Comparison of ENCODE assay signal across 11 mouse cellular contexts in genomic region chr10:117791171-117791470, GRCm38 (mm10). TPM values are rescaled to one million over a fixed set of nuclear protein-coding genes. Genes with fewer than 3 reads are reported as not detected.
A peak's percentile ranks its signal among the peaks of the same experiment; 100 is the strongest.
DNase-seq lines count a peak whose midpoint lies in the region; ATAC-seq and TF ChIP-seq lines count a peak whose summit lies in the region.
"Had no signal": no experiment of that assay in that cellular context is flagged by ENCODE, and none has a peak within 500 bp of the region (broad histone marks: within the 10 kb centered on the region; RNA-seq: fewer than 3 reads in every experiment).

No protein-coding gene starts in this region.

- DNase-seq in heart, adult 9 months (ENCODE audit: low spot score in 2 of 2) = no peak
- DNase-seq in midbrain, embryonic 11.5 days (ENCODE audit: low spot score, missing footprints) = no peak
- DNase-seq in T-cell, adult 2 months (ENCODE audit: low spot score) = no peak
- DNase-seq: B cell, adult 2 months; cerebellum, adult 9-11 months; lung, postnatal 14 days had no signal

- no peaks in the 10 kb centered on the region for H3K27me3 ChIP-seq in heart, embryonic 11.5 days (ENCODE audit: control insufficient read depth, insufficient read depth, low read length)
- no peaks in the 10 kb centered on the region for H3K27me3 ChIP-seq in midbrain, embryonic 11.5 days (ENCODE audit: control insufficient read depth, insufficient read depth, low read length)
- H3K27me3 ChIP-seq in midbrain, embryonic 16.5 days (ENCODE audit: control insufficient read depth, insufficient read depth, low read depth, low read length) = no peaks in the 10 kb centered on the region
- H3K27me3 ChIP-seq in intestine, postnatal 0 days (replicated peaks; ENCODE audit: control insufficient read depth, insufficient read depth, low read length) = no peaks in the 10 kb centered on the region
- no peaks in the 10 kb centered on the region for H3K27me3 ChIP-seq in neural tube, embryonic 15.5 days (replicated peaks)

- H3K9ac ChIP-seq in heart, embryonic 11.5 days (ENCODE audit: low read depth, low read length) = peak overlapping the region; percentile 89
- H3K9ac ChIP-seq in midbrain, embryonic 11.5 days (ENCODE audit: low read length) = peak overlapping the region; percentile 9; the same call in 1 of the 2 replicates
- H3K9ac ChIP-seq in midbrain, embryonic 16.5 days (ENCODE audit: low read depth, low read length) = no peak overlapping the region
- no peak overlapping the region for H3K9ac ChIP-seq in intestine, postnatal 0 days (ENCODE audit: low read depth, low read length)
- H3K9ac ChIP-seq in neural tube, embryonic 15.5 days (replicated peaks) = no peak overlapping the region

- no peaks in the 10 kb centered on the region for H3K9me3 ChIP-seq in heart, embryonic 11.5 days (replicated peaks; ENCODE audit: control insufficient read depth, low read length)
- no peaks in the 10 kb centered on the region for H3K9me3 ChIP-seq in midbrain, embryonic 11.5 days (ENCODE audit: control insufficient read depth, low read length)
- no peaks in the 10 kb centered on the region for H3K9me3 ChIP-seq in midbrain, embryonic 16.5 days (replicated peaks; ENCODE audit: control insufficient read depth, low read length, poor library complexity, severe bottlenecking)
- H3K9me3 ChIP-seq in intestine, postnatal 0 days (ENCODE audit: control insufficient read depth) = no peaks in the 10 kb centered on the region
- no peaks in the 10 kb centered on the region for H3K9me3 ChIP-seq in neural tube, embryonic 15.5 days (replicated peaks)

- 90% methylated on average over 2 of the region's 2 CpGs for WGBS in heart, embryonic 11.5 days (ENCODE audit: insufficient replicate concordance)
- WGBS in midbrain, embryonic 11.5 days = 95% methylated on average over 2 of the region's 2 CpGs
- WGBS in midbrain, embryonic 16.5 days = 98% methylated on average over 2 of the region's 2 CpGs
- 74% methylated on average over 2 of the region's 2 CpGs for WGBS in intestine, postnatal 0 days
- 95% methylated on average over 2 of the region's 2 CpGs for WGBS in neural tube, embryonic 15.5 days

- ATAC-seq in heart, embryonic 11.5 days (replicated peaks; ENCODE audit: insufficient number of reproducible peaks, low FRiP score, low TSS enrichment) = no peak
- ATAC-seq in midbrain, embryonic 11.5 days (ENCODE audit: low FRiP score) = no peak
- ATAC-seq in midbrain, embryonic 16.5 days = no peak
- no peak for ATAC-seq in intestine, postnatal 0 days
- ATAC-seq in neural tube, embryonic 15.5 days (ENCODE audit: low FRiP score) = no peak
- no peak for ATAC-seq in megakaryocyte-erythroid progenitor cell, adult 5-6 weeks (replicated peaks; ENCODE audit: low FRiP score, low TSS enrichment, poor library complexity, severe bottlenecking)

- H3K4me1 ChIP-seq in heart, embryonic 11.5 days (ENCODE audit: control insufficient read depth, insufficient read depth, low read length) = peaks cover 12% of the 10 kb centered on the region
- H3K4me1 ChIP-seq in midbrain, embryonic 11.5 days (ENCODE audit: control insufficient read depth, insufficient read depth, low read length) = peaks cover 11% of the 10 kb centered on the region
- peaks cover 13% of the 10 kb centered on the region for H3K4me1 ChIP-seq in midbrain, embryonic 16.5 days (ENCODE audit: control insufficient read depth, insufficient read depth, low read length)
- H3K4me1 ChIP-seq in intestine, postnatal 0 days (replicated peaks; ENCODE audit: control insufficient read depth, insufficient read depth, low read length) = no peaks in the 10 kb centered on the region
- H3K4me1 ChIP-seq in neural tube, embryonic 15.5 days = peaks cover 21% of the 10 kb centered on the region

- H3K27ac ChIP-seq in heart, embryonic 11.5 days (ENCODE audit: low read depth, low read length) = no peak overlapping the region
- H3K27ac ChIP-seq in midbrain, embryonic 11.5 days (ENCODE audit: low read depth, low read length) = no peak overlapping the region
- no peak overlapping the region for H3K27ac ChIP-seq in midbrain, embryonic 16.5 days (ENCODE audit: low read length)
- no peak overlapping the region for H3K27ac ChIP-seq in intestine, postnatal 0 days (ENCODE audit: low read depth, low read length)
- H3K27ac ChIP-seq in neural tube, embryonic 15.5 days (replicated peaks) = no peak overlapping the region

- TF ChIP-seq CTCF in intestine, postnatal 0 days (IDR thresholded peaks at IDR 0.05; ENCODE audit: low read depth) = no peak

- peak overlapping the region; percentile 87 for H3K4me2 ChIP-seq in heart, embryonic 11.5 days
- peak overlapping the region; percentile 83; the same call in 1 of the 2 replicates for H3K4me2 ChIP-seq in midbrain, embryonic 11.5 days
- H3K4me2 ChIP-seq in midbrain, embryonic 16.5 days (ENCODE audit: low read length) = no peak overlapping the region
- H3K4me2 ChIP-seq in intestine, postnatal 0 days (replicated peaks; ENCODE audit: low read depth) = peak overlapping the region; percentile 87
- H3K4me2 ChIP-seq in neural tube, embryonic 15.5 days = peak overlapping the region; percentile 85; the same call in 1 of the 2 replicates

- peak overlapping the region; percentile 93 for H3K4me3 ChIP-seq in heart, embryonic 11.5 days (ENCODE audit: low read depth, low read length)
- no peak overlapping the region for H3K4me3 ChIP-seq in midbrain, embryonic 11.5 days (ENCODE audit: low read depth, low read length)
- H3K4me3 ChIP-seq in midbrain, embryonic 16.5 days (ENCODE audit: low read depth, low read length) = no peak overlapping the region
- H3K4me3 ChIP-seq in intestine, postnatal 0 days (ENCODE audit: low read depth, low read length) = no peak overlapping the region
- H3K4me3 ChIP-seq in neural tube, embryonic 15.5 days (replicated peaks) = no peak overlapping the region

- peaks cover 10% of the 10 kb centered on the region for H3K36me3 ChIP-seq in heart, embryonic 11.5 days (ENCODE audit: control insufficient read depth, insufficient read depth, low read length)
- peaks cover 8% of the 10 kb centered on the region for H3K36me3 ChIP-seq in midbrain, embryonic 11.5 days (ENCODE audit: control insufficient read depth, insufficient read depth, low read length)
- peaks cover under 1% of the 10 kb centered on the region; the same call in 1 of the 2 replicates for H3K36me3 ChIP-seq in midbrain, embryonic 16.5 days (ENCODE audit: control insufficient read depth, insufficient read depth, low read length)
- peaks cover 4% of the 10 kb centered on the region for H3K36me3 ChIP-seq in intestine, postnatal 0 days (ENCODE audit: control insufficient read depth, insufficient read depth)
- peaks cover 13% of the 10 kb centered on the region for H3K36me3 ChIP-seq in neural tube, embryonic 15.5 days

RNA-seq across cellular contexts. Expression of gene Nup107, which starts 1.4 kb away (rescaled TPM):
- polyA plus RNA-seq in heart, embryonic 11.5 days (2014; fragmentation: Nextera tagmentation; extraction: Ambion mirVana) = 56.3 and 68.9 TPM in 2 replicates
- polyA plus RNA-seq in midbrain, embryonic 11.5 days (2014; fragmentation: Nextera tagmentation; extraction: Ambion mirVana) = 95.1 and 99.0 TPM in 2 replicates
- 29.4 and 34.9 TPM in 2 replicates for polyA plus RNA-seq in midbrain, embryonic 16.5 days (2015; fragmentation: Nextera tagmentation; extraction: Ambion mirVana)
- polyA plus RNA-seq in intestine, postnatal 0 days (2015; fragmentation: Nextera tagmentation; extraction: Ambion mirVana) = 13.5 and 16.2 TPM in 2 replicates
- 28.2 and 34.6 TPM in 2 replicates for polyA plus RNA-seq in neural tube, embryonic 15.5 days (2015; fragmentation: Nextera tagmentation; extraction: Ambion mirVana)
- total RNA-seq in megakaryocyte-erythroid progenitor cell, adult 5-6 weeks (2014; fragmentation: Nextera tagmentation) = 87.2 and 100 TPM in 2 replicates
- total RNA-seq in megakaryocyte-erythroid progenitor cell, adult 5-6 weeks (2017) = 128 and 133 TPM in 2 replicates

RNA-seq across cellular contexts. Expression of gene Slc35e3, which starts 45.0 kb away (rescaled TPM):
- polyA plus RNA-seq in heart, embryonic 11.5 days (2014; fragmentation: Nextera tagmentation; extraction: Ambion mirVana) = 6.9 and 9.4 TPM in 2 replicates
- polyA plus RNA-seq in midbrain, embryonic 11.5 days (2014; fragmentation: Nextera tagmentation; extraction: Ambion mirVana) = 21.4 TPM in 2 replicates
- 34.4 and 34.8 TPM in 2 replicates for polyA plus RNA-seq in midbrain, embryonic 16.5 days (2015; fragmentation: Nextera tagmentation; extraction: Ambion mirVana)
- polyA plus RNA-seq in intestine, postnatal 0 days (2015; fragmentation: Nextera tagmentation; extraction: Ambion mirVana) = 13.5 TPM in 2 replicates
- 26.4 and 26.9 TPM in 2 replicates for polyA plus RNA-seq in neural tube, embryonic 15.5 days (2015; fragmentation: Nextera tagmentation; extraction: Ambion mirVana)
- total RNA-seq in megakaryocyte-erythroid progenitor cell, adult 5-6 weeks (2014; fragmentation: Nextera tagmentation) = 1.3 and 7.2 TPM in 2 replicates
- 5.0 and 5.2 TPM in 2 replicates for total RNA-seq in megakaryocyte-erythroid progenitor cell, adult 5-6 weeks (2017)

RNA-seq across cellular contexts. Expression of gene Rap1b, which starts 54.7 kb away (rescaled TPM):
- polyA plus RNA-seq in heart, embryonic 11.5 days (2014; fragmentation: Nextera tagmentation; extraction: Ambion mirVana) = 137 and 155 TPM in 2 replicates
- polyA plus RNA-seq in midbrain, embryonic 11.5 days (2014; fragmentation: Nextera tagmentation; extraction: Ambion mirVana) = 172 and 178 TPM in 2 replicates
- polyA plus RNA-seq in midbrain, embryonic 16.5 days (2015; fragmentation: Nextera tagmentation; extraction: Ambion mirVana) = 171 and 179 TPM in 2 replicates
- polyA plus RNA-seq in intestine, postnatal 0 days (2015; fragmentation: Nextera tagmentation; extraction: Ambion mirVana) = 132 and 134 TPM in 2 replicates
- 165 and 174 TPM in 2 replicates for polyA plus RNA-seq in neural tube, embryonic 15.5 days (2015; fragmentation: Nextera tagmentation; extraction: Ambion mirVana)
- 56.8 and 92.2 TPM in 2 replicates for total RNA-seq in megakaryocyte-erythroid progenitor cell, adult 5-6 weeks (2014; fragmentation: Nextera tagmentation)
- total RNA-seq in megakaryocyte-erythroid progenitor cell, adult 5-6 weeks (2017) = 67.4 and 73.2 TPM in 2 replicates

Comparison
In these comparisons a context has a peak if more than half of its experiments do, and no peak if none do; other contexts are left out.
1. H3K9ac ChIP-seq: peak in heart, embryonic 11.5 days (single experiment) and midbrain, embryonic 11.5 days (single experiment); none in midbrain, embryonic 16.5 days (single experiment), intestine, postnatal 0 days (single experiment) and neural tube, embryonic 15.5 days (single experiment).